Mouse (Mus musculus) ES-E14 (cell line): ENCODE measurements at regions not wholly inside any gene's neighbourhood (a gene's known extent, or its start where the extent isn't known, plus 50 kb on each side); places are given as distances from the start of the nearest gene placed in this dataset.

ENCODE experiments used
- DNase-seq: peaks from one replicate; pipeline ENCODE4 v3.0.0-alpha.2; 2013; ENCODE audit warnings: low read depth, low spot score
- H3K27ac ChIP-seq: 2 replicates; pipeline ENCODE4 v1.5.1; 2012; ENCODE audit warnings: low read depth, mild to moderate bottlenecking, low read length, moderate library complexity, mixed read lengths; ENCODE audit not compliant: poor library complexity, insufficient read depth, severe bottlenecking
- H3K36me3 ChIP-seq: 2 replicates; pipeline ENCODE4 v1.6.1; 2012; ENCODE audit warnings: mild to moderate bottlenecking, low read length, moderate library complexity, mixed read lengths; ENCODE audit not compliant: control insufficient read depth, poor library complexity, insufficient read depth, severe bottlenecking
- H3K4me1 ChIP-seq, 2 experiments: fragments of 150-350 bp in 1 of 2; sonication (generic) in 1 of 2; 2 replicates each; pipeline ENCODE4 v1.6.1; 2012; ENCODE audit warnings: low read length in 2 of 2, mild to moderate bottlenecking in 1 of 2, mixed read lengths in 1 of 2; ENCODE audit not compliant: control insufficient read depth in 2 of 2, insufficient read depth in 2 of 2, poor library complexity in 1 of 2
- H3K4me3 ChIP-seq, 2 experiments: fragments of 150-350 bp in 1 of 2; sonication (generic) in 1 of 2; 2 replicates each; pipeline ENCODE4 v1.5.1; 2012; ENCODE audit warnings: low read length in 2 of 2, low read depth in 1 of 2, mild to moderate bottlenecking in 1 of 2, mixed read lengths in 1 of 2; ENCODE audit not compliant: insufficient read depth in 1 of 2, poor library complexity in 1 of 2, severe bottlenecking in 1 of 2
- H3K9ac ChIP-seq: 2 replicates; pipeline ENCODE4 v1.6.1; 2012; ENCODE audit warnings: low read depth, mild to moderate bottlenecking, low read length, mixed read lengths; ENCODE audit not compliant: poor library complexity, insufficient read depth, severe bottlenecking
- H3K9me3 ChIP-seq: fragments of 150-350 bp; sonication (generic); 2 replicates; pipeline ENCODE4 v1.6.1; 2012; ENCODE audit warnings: low read depth, mild to moderate bottlenecking, low read length; ENCODE audit not compliant: control insufficient read depth, insufficient read depth
- CHD2 ChIP-seq: IDR thresholded peaks from 2 replicates; pipeline ENCODE4 v1.6.1; 2014; ENCODE audit warnings: mild to moderate bottlenecking, low read depth, low read length, inconsistent platforms
- HCFC1 ChIP-seq: IDR thresholded peaks from 2 replicates; pipeline ENCODE4 v1.6.1; 2012; ENCODE audit warnings: low read length, inconsistent platforms, borderline replicate concordance; ENCODE audit not compliant: insufficient read depth
- MAFK ChIP-seq: IDR thresholded peaks from 2 replicates; pipeline ENCODE4 v1.6.1; 2014; ENCODE audit warnings: mild to moderate bottlenecking, low read depth, low read length, inconsistent platforms; ENCODE audit not compliant: insufficient read depth
- ZC3H11A ChIP-seq: IDR thresholded peaks from 2 replicates; pipeline ENCODE4 v1.6.1; 2012; ENCODE audit warnings: low read depth, mild to moderate bottlenecking, inconsistent platforms, low read length, borderline replicate concordance
- ZNF384 ChIP-seq: IDR thresholded peaks from 2 replicates; pipeline ENCODE4 v1.6.1; 2012; ENCODE audit warnings: low read depth, low read length, inconsistent platforms
- in situ Hi-C, 2 experiments: fragments of 600-800 bp; cut with MboI; formaldehyde crosslinking; loops; one replicate each; pipeline ENCODE4 v1.15.1; 2025; ENCODE audit warnings: low sequenced_read_pairs in 2 of 2, inconsistent platforms in 1 of 2; ENCODE audit not compliant: unreplicated experiment in 2 of 2

DNA sequence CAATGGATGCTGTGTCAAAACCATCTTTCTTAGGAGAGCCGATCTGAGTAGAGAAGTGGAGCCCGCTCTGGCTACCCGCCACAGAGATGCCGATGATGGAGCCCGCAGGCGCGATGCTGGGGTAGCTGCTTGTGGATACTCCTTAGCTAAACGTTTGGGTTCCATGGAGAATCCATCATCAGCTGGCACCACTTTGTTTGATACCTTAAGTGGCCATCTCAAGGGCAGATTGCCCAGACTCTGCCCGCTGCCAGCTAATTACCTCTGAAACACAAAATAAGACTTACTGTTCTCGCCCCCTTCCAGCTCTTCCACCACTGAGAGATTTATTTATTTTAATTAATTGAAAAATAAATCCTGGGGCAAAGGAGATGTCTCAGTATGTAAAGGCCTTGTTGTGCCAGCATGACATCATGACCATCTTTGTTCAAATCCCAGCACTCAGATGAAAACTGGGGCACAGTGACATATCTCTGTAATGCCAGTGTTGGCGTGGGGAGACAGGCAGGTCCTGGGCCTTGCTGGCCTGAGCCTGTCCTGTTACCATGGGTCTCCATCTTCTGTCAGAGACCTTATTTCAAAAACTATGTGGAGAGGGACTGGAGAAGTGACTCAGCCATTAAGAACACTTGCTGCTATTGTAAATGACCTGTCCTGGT lies 132.1 kb upstream of the Fermt1 start:
- H3K9me3 ChIP-seq = no peaks in the 10 kb centered on the region
- H3K36me3 ChIP-seq = no peaks in the 10 kb centered on the region
- no peak for DNase-seq
- H3K4me3 ChIP-seq = no peak overlapping the region
- H3K27ac ChIP-seq = no peak overlapping the region
- in situ Hi-C loops = no loop called here
- H3K9ac ChIP-seq = no peak overlapping the region
- no peak for TF ChIP-seq MAFK
- H3K4me1 ChIP-seq = no peaks in the 10 kb centered on the region

DNA sequence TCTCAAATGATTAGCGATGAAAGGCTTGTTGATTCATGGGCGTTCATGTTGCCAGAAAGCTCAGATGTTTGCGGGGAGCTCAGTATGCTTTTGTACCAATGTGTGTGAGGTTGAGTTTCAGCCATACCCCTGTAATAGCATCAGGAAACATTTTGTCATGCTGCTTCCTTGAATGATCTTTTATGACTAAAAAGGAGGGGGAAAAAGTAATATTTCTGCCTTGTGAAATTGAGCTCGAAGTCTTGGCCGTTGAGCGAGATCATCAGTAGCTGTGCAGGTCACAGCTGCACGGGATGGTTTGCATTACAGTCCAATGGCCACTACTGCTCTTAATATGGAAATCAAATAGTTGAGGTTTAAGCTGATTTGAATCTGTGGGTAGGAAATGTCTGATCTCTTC lies 145.3 kb upstream of the Fermt1 start:
- Histone ChIP-seq H3K9ac (no peak overlapping the region), H3K4me1 (no peaks in the 10 kb centered on the region), H3K4me3 (no peak overlapping the region), H3K36me3 (no peaks in the 10 kb centered on the region), H3K9me3 (no peaks in the 10 kb centered on the region), H3K27ac (no peak overlapping the region)
- in situ Hi-C loops = no loop called here
- no peak for TF ChIP-seq MAFK
- TF ChIP-seq ZNF384 = no peak
- TF ChIP-seq ZC3H11A = no peak
- TF ChIP-seq HCFC1 = no peak
- TF ChIP-seq CHD2 = no peak
- DNase-seq = no peak

DNA sequence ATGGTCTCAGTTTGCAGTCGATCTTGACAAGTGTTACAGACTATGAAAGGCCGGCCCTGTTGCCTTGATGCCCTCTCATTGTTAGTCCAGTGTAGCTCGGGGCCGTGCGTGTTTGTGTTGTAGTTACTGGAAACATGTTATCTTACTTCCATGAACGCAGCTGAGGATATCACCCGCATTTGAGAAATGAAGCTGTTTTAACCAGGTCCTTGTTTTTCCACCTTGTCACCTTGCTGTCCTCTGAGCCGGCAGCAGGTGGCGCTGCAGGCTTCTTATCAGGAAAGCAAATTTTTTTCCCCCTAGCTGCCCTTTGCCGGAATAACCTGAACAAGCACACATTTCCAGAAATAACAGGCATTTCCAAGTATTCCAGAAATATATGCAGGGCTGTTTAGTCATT lies 167.9 kb upstream of the Fermt1 start:
- Histone ChIP-seq H3K9me3 (no peaks in the 10 kb centered on the region), H3K4me3 (no peak overlapping the region), H3K4me1 (no peaks in the 10 kb centered on the region), H3K27ac (no peak overlapping the region), H3K9ac (no peak overlapping the region), H3K36me3 (no peaks in the 10 kb centered on the region)
- TF ChIP-seq CHD2 (no peak), ZNF384 (peak; percentile 80), ZC3H11A (peak; percentile 68; the same call in 1 of the 2 replicates), HCFC1 (no peak)
- in situ Hi-C loops = no loop called here
- peak; percentile 65 for DNase-seq

- Histone ChIP-seq H3K9ac (no peak overlapping the region), H3K9me3 (no peaks in the 10 kb centered on the region), H3K4me3 (no peak overlapping the region), H3K36me3 (no peaks in the 10 kb centered on the region), H3K4me1 (no peaks in the 10 kb centered on the region), H3K27ac (no peak overlapping the region)
- DNase-seq = no peak
- TF ChIP-seq ZNF384 (no peak), MAFK (no peak), ZC3H11A (no peak), CHD2 (no peak), HCFC1 (no peak)
- in situ Hi-C loops = no loop called here
Measured at GRCm38 (mm10) chr2:133118651-133119050, 172.9 kb upstream of the Fermt1 start.

GRCm38 (mm10) chr2:133125212-133125801 lies 179.6 kb upstream of the Fermt1 start:
- Histone ChIP-seq H3K9ac (no peak overlapping the region), H3K9me3 (no peaks in the 10 kb centered on the region), H3K4me1 (no peaks in the 10 kb centered on the region), H3K36me3 (no peaks in the 10 kb centered on the region), H3K27ac (no peak overlapping the region), H3K4me3 (no peak overlapping the region)
- DNase-seq = no peak
- no peak for TF ChIP-seq CHD2
- TF ChIP-seq MAFK = no peak
- no peak for TF ChIP-seq HCFC1
- no peak for TF ChIP-seq ZNF384
- no peak for TF ChIP-seq ZC3H11A
- in situ Hi-C loops = no loop called here
